Mouse (Mus musculus) effector memory CD4-positive, alpha-beta T cell, adult 5 months (primary cell): ENCODE measurements around the gene Fbxw9. TPM values are rescaled to one million over a fixed set of nuclear protein-coding genes. Genes with fewer than 3 reads are reported as not detected.

Experiments used
- polyA plus RNA-seq: library from polyadenylated mRNA; unstranded; fragments of 100-300 nt; shearing (Covaris generic); gene quantifications from one replicate; pipeline ENCODE4 v1.2.1, GENCODE M21; 2017

The Fbxw9 gene
- 6.5 TPM for polyA plus RNA-seq

GRCm38 (mm10) chr8:85059879-85060616, at the start of gene Fbxw9:
Gene Fbxw9, plus strand, starts transcription at chr8:85060055.

GRCm38 (mm10) chr8:85014431-85014830, 45.4 kb upstream of the Fbxw9 start, which contains the start of gene Best2:
Gene Best2, minus strand, starts transcription at chr8:85014531.

GRCm38 (mm10) chr8:85025098-85025932, 34.5 kb upstream of the Fbxw9 start, which contains the start of gene Asna1:
Gene Asna1, minus strand, starts transcription at chr8:85025281.

GRCm38 (mm10) chr8:85026670-85027515, 33.0 kb upstream of the Fbxw9 start, which contains the start of gene Trir:
Gene Trir, plus strand, starts transcription at chr8:85026823.

GRCm38 (mm10) chr8:85036718-85037365, 23.0 kb upstream of the Fbxw9 start, which contains the start of gene Tnpo2:
Gene Tnpo2, plus strand, starts transcription at chr8:85036915.

GRCm38 (mm10) chr8:85067982-85068381, 8.1 kb downstream of the Fbxw9 start, which contains the start of gene Gm5741:
Gene Gm5741, minus strand, starts transcription at chr8:85067982.

GRCm38 (mm10) chr8:85071514-85072281, 11.8 kb downstream of the Fbxw9 start, which contains the start of gene Dhps:
Gene Dhps, plus strand, starts transcription at chr8:85071757.

GRCm38 (mm10) chr8:85080532-85081215, 20.8 kb downstream of the Fbxw9 start, which contains the start of gene Wdr83os:
Gene Wdr83os, plus strand, starts transcription at chr8:85080740.

GRCm38 (mm10) chr8:85081216-85081555, 21.3 kb downstream of the Fbxw9 start, which contains the start of gene Wdr83:
Gene Wdr83, minus strand, starts transcription at chr8:85081306.

GRCm38 (mm10) chr8:85083108-85083813, 23.4 kb downstream of the Fbxw9 start, which contains the start of gene Man2b1:
Gene Man2b1, plus strand, starts transcription at chr8:85083270.

Other genes with a start within 250 kb of the Fbxw9 start
- gene Dand5, start 237.2 kb upstream of the Fbxw9 start, polyA plus RNA-seq = 3.3 TPM
- gene Gadd45gip1, start 228.5 kb upstream of the Fbxw9 start, polyA plus RNA-seq = 19.6 TPM
- 113 TPM for gene Rad23a, start 219.4 kb upstream of the Fbxw9 start, polyA plus RNA-seq
- 547 TPM for gene Calr, start 213.1 kb upstream of the Fbxw9 start, polyA plus RNA-seq
- gene Farsa, start 203.1 kb upstream of the Fbxw9 start, polyA plus RNA-seq = 59.5 TPM
- 5.3 TPM for gene Syce2, start 187.9 kb upstream of the Fbxw9 start, polyA plus RNA-seq
- gene Gcdh, start 166.1 kb upstream of the Fbxw9 start, polyA plus RNA-seq = 22.4 TPM
- 0.57 TPM for gene Klf1, start 158.1 kb upstream of the Fbxw9 start, polyA plus RNA-seq
- gene Dnase2a, start 151.5 kb upstream of the Fbxw9 start, polyA plus RNA-seq = 5.6 TPM
- gene Mast1, start 122.7 kb upstream of the Fbxw9 start, polyA plus RNA-seq = 0.24 TPM
- gene Rtbdn, start 113.1 kb upstream of the Fbxw9 start, polyA plus RNA-seq = not detected
- gene Gm49661, start 90.6 kb upstream of the Fbxw9 start, polyA plus RNA-seq = not detected
- 110 TPM for gene Prdx2, start 90.5 kb upstream of the Fbxw9 start, polyA plus RNA-seq
- gene Rnaseh2a, start 90.3 kb upstream of the Fbxw9 start, polyA plus RNA-seq = 59.4 TPM
- 7,373 TPM for gene Junb, start 81.3 kb upstream of the Fbxw9 start, polyA plus RNA-seq
- gene Hook2, start 69.5 kb upstream of the Fbxw9 start, polyA plus RNA-seq = 17.9 TPM
- gene Best2, start 45.5 kb upstream of the Fbxw9 start, polyA plus RNA-seq = not detected
- 29.1 TPM for gene Asna1, start 34.8 kb upstream of the Fbxw9 start, polyA plus RNA-seq
- gene Trir, start 33.2 kb upstream of the Fbxw9 start, polyA plus RNA-seq = 198 TPM
- 25.2 TPM for gene Tnpo2, start 23.1 kb upstream of the Fbxw9 start, polyA plus RNA-seq
- gene Gm5741, start 7.9 kb downstream of the Fbxw9 start, polyA plus RNA-seq = not detected
- 89.1 TPM for gene Dhps, start 11.7 kb downstream of the Fbxw9 start, polyA plus RNA-seq
- 134 TPM for gene Wdr83os, start 20.7 kb downstream of the Fbxw9 start, polyA plus RNA-seq
- gene Wdr83, start 21.3 kb downstream of the Fbxw9 start, polyA plus RNA-seq = 18.9 TPM
- 93.4 TPM for gene Man2b1, start 23.2 kb downstream of the Fbxw9 start, polyA plus RNA-seq
- gene Zfp791, start 63.0 kb downstream of the Fbxw9 start, polyA plus RNA-seq = not detected
- gene Cks1brt, start 91.9 kb downstream of the Fbxw9 start, polyA plus RNA-seq = not detected
- gene Olfr371, start 165.9 kb downstream of the Fbxw9 start, polyA plus RNA-seq = not detected
- gene Orc6, start 239.6 kb downstream of the Fbxw9 start, polyA plus RNA-seq = 33.3 TPM
- gene Vps35, start 239.7 kb downstream of the Fbxw9 start, polyA plus RNA-seq = 64.5 TPM